Mouse (Mus musculus): ENCODE measurements at regions not wholly inside any gene's neighbourhood (a gene's known extent, or its start where the extent isn't known, plus 50 kb on each side); places are given as distances from the start of the nearest gene placed in this dataset.
A peak's percentile ranks its signal among the peaks of the same experiment; 100 is the strongest.

GRCm38 (mm10) chr14:76964046-76964445 lies 72.5 kb upstream of the Ccdc122 start:
- H3K36me3 ChIP-seq, result no peaks in the 10 kb centered on the region
- 93% methylated on average over 5 of the region's 5 CpGs for WGBS
- no peak overlapping the region for H3K9ac ChIP-seq
- H3K9me3 ChIP-seq (replicated peaks), result no peaks in the 10 kb centered on the region
- no peak overlapping the region for H3K4me2 ChIP-seq (replicated peaks)
- H3K27me3 ChIP-seq, result no peaks in the 10 kb centered on the region
- no peak overlapping the region for H3K27ac ChIP-seq
- no peaks in the 10 kb centered on the region for H3K4me1 ChIP-seq
- ATAC-seq (ENCODE audit: low FRiP score), result no peak
- no peak overlapping the region for H3K4me3 ChIP-seq

- no peak overlapping the region for H3K27ac ChIP-seq
- no peak overlapping the region for H3K4me3 ChIP-seq
- ATAC-seq (ENCODE audit: low FRiP score), result no peak
- H3K36me3 ChIP-seq, result no peaks in the 10 kb centered on the region
- WGBS, result 77% methylated on average over 10 of the region's 10 CpGs
- H3K4me2 ChIP-seq (replicated peaks), result no peak overlapping the region
- no peaks in the 10 kb centered on the region for H3K27me3 ChIP-seq
- H3K9ac ChIP-seq, result no peak overlapping the region
- no peaks in the 10 kb centered on the region for H3K9me3 ChIP-seq (replicated peaks)
- no peaks in the 10 kb centered on the region for H3K4me1 ChIP-seq
These were observed 77.7 kb upstream of the Ccdc122 start for GRCm38 (mm10) chr14:76958875-76959274.

- Histone ChIP-seq H3K4me3 (no peak overlapping the region), H3K27me3 (no peaks in the 10 kb centered on the region), H3K4me1 (no peaks in the 10 kb centered on the region), H3K9me3 (replicated peaks) (no peaks in the 10 kb centered on the region), H3K4me2 (replicated peaks) (no peak overlapping the region), H3K27ac (no peak overlapping the region), H3K36me3 (no peaks in the 10 kb centered on the region), H3K9ac (no peak overlapping the region)
- no peak for ATAC-seq (ENCODE audit: low FRiP score)
- 35% methylated on average over 2 of the region's 2 CpGs for WGBS
These were observed 79.4 kb upstream of the Ccdc122 start for GRCm38 (mm10) chr14:76957136-76957535.

- ATAC-seq (ENCODE audit: low FRiP score), result no peak
- no peak overlapping the region for H3K27ac ChIP-seq
- H3K4me1 ChIP-seq, result peaks cover 9% of the 10 kb centered on the region
- no peak overlapping the region for H3K9ac ChIP-seq
- H3K4me3 ChIP-seq, result no peak overlapping the region
- 92% methylated on average over 2 of the region's 2 CpGs for WGBS
- no peaks in the 10 kb centered on the region for H3K9me3 ChIP-seq (replicated peaks)
- H3K36me3 ChIP-seq, result no peaks in the 10 kb centered on the region
- H3K27me3 ChIP-seq, result no peaks in the 10 kb centered on the region
- H3K4me2 ChIP-seq (replicated peaks), result no peak overlapping the region
These were observed 83.4 kb upstream of the Ccdc122 start for GRCm38 (mm10) chr14:76953171-76953570.

- 80% methylated on average over 4 of the region's 4 CpGs for WGBS
- Histone ChIP-seq H3K9me3 (replicated peaks) (no peaks in the 10 kb centered on the region), H3K36me3 (no peaks in the 10 kb centered on the region), H3K27ac (no peak overlapping the region), H3K4me2 (replicated peaks) (no peak overlapping the region), H3K4me3 (no peak overlapping the region), H3K27me3 (no peaks in the 10 kb centered on the region), H3K9ac (no peak overlapping the region), H3K4me1 (peaks cover 9% of the 10 kb centered on the region)
- no peak for ATAC-seq (ENCODE audit: low FRiP score)
These were observed 85.1 kb upstream of the Ccdc122 start for GRCm38 (mm10) chr14:76951450-76951849.

- 93% methylated on average over 3 of the region's 3 CpGs for WGBS
- Histone ChIP-seq H3K4me2 (replicated peaks) (no peak overlapping the region), H3K9ac (no peak overlapping the region), H3K36me3 (no peaks in the 10 kb centered on the region), H3K27ac (no peak overlapping the region), H3K4me1 (peaks cover 9% of the 10 kb centered on the region), H3K4me3 (no peak overlapping the region), H3K27me3 (no peaks in the 10 kb centered on the region), H3K9me3 (replicated peaks) (no peaks in the 10 kb centered on the region)
- ATAC-seq (ENCODE audit: low FRiP score), result no peak
These were observed 87.2 kb upstream of the Ccdc122 start for GRCm38 (mm10) chr14:76949388-76949787.

- no peak overlapping the region for H3K4me3 ChIP-seq
- H3K27me3 ChIP-seq, result no peaks in the 10 kb centered on the region
- 52% methylated on average over 3 of the region's 3 CpGs for WGBS
- no peak overlapping the region for H3K4me2 ChIP-seq (replicated peaks)
- peaks cover 9% of the 10 kb centered on the region for H3K4me1 ChIP-seq
- no peak overlapping the region for H3K9ac ChIP-seq
- H3K36me3 ChIP-seq, result no peaks in the 10 kb centered on the region
- 0 out of 2 replicates have a peak overlapping the region, but pooled peaks have one; percentile 9 for H3K27ac ChIP-seq
- no peak for ATAC-seq (ENCODE audit: low FRiP score)
- no peaks in the 10 kb centered on the region for H3K9me3 ChIP-seq (replicated peaks)
These were observed 87.6 kb upstream of the Ccdc122 start for GRCm38 (mm10) chr14:76948948-76949347.

- no peak for ATAC-seq (ENCODE audit: low FRiP score)
- 61% methylated on average over 6 of the region's 6 CpGs for WGBS
- H3K27ac ChIP-seq, result no peak overlapping the region
These were observed 88.1 kb upstream of the Ccdc122 start for GRCm38 (mm10) chr14:76948481-76948880.

GRCm38 (mm10) chr14:76947148-76947547 lies 89.4 kb upstream of the Ccdc122 start:
- no peak overlapping the region for H3K27ac ChIP-seq
- H3K9ac ChIP-seq, result no peak overlapping the region
- H3K36me3 ChIP-seq, result no peaks in the 10 kb centered on the region
- ATAC-seq (ENCODE audit: low FRiP score), result no peak
- WGBS, result 68% methylated on average over 3 of the region's 3 CpGs
- no peaks in the 10 kb centered on the region for H3K9me3 ChIP-seq (replicated peaks)
- H3K27me3 ChIP-seq, result no peaks in the 10 kb centered on the region
- H3K4me3 ChIP-seq, result no peak overlapping the region
- no peak overlapping the region for H3K4me2 ChIP-seq (replicated peaks)
- peaks cover 9% of the 10 kb centered on the region for H3K4me1 ChIP-seq

More at GRCm38 (mm10) chr14:76948481-76948880, 88.1 kb upstream of the Ccdc122 start:
- H3K27me3 ChIP-seq, result no peaks in the 10 kb centered on the region
- no peak overlapping the region for H3K9ac ChIP-seq
- H3K4me1 ChIP-seq, result peaks cover 9% of the 10 kb centered on the region
- H3K4me3 ChIP-seq, result no peak overlapping the region
- H3K4me2 ChIP-seq (replicated peaks), result no peak overlapping the region
- no peaks in the 10 kb centered on the region for H3K9me3 ChIP-seq (replicated peaks)
- no peaks in the 10 kb centered on the region for H3K36me3 ChIP-seq

- Histone ChIP-seq H3K4me3 (no peak overlapping the region), H3K27ac (no peak overlapping the region), H3K9me3 (replicated peaks) (no peaks in the 10 kb centered on the region), H3K4me1 (peaks cover 9% of the 10 kb centered on the region), H3K9ac (no peak overlapping the region), H3K36me3 (no peaks in the 10 kb centered on the region), H3K27me3 (no peaks in the 10 kb centered on the region), H3K4me2 (replicated peaks) (no peak overlapping the region)
- WGBS, result 71% methylated on average over 6 of the region's 6 CpGs
- no peak for ATAC-seq (ENCODE audit: low FRiP score)
These were observed 90.9 kb upstream of the Ccdc122 start for GRCm38 (mm10) chr14:76945626-76946025.

- no peak overlapping the region for H3K27ac ChIP-seq
- no peaks in the 10 kb centered on the region for H3K27me3 ChIP-seq
- no peaks in the 10 kb centered on the region for H3K9me3 ChIP-seq (replicated peaks)
- H3K4me3 ChIP-seq, result no peak overlapping the region
- H3K9ac ChIP-seq, result no peak overlapping the region
- 76% methylated on average over 10 of the region's 10 CpGs for WGBS
- H3K36me3 ChIP-seq, result no peaks in the 10 kb centered on the region
- ATAC-seq (ENCODE audit: low FRiP score), result no peak
- H3K4me2 ChIP-seq (replicated peaks), result no peak overlapping the region
- no peaks in the 10 kb centered on the region for H3K4me1 ChIP-seq
These were observed 94.9 kb upstream of the Ccdc122 start for GRCm38 (mm10) chr14:76941474-76942212.

GRCm38 (mm10) chr14:76940507-76940906 lies 96.1 kb upstream of the Ccdc122 start:
- Histone ChIP-seq H3K27me3 (no peaks in the 10 kb centered on the region), H3K4me2 (replicated peaks) (no peak overlapping the region), H3K4me3 (no peak overlapping the region), H3K9me3 (replicated peaks) (no peaks in the 10 kb centered on the region), H3K36me3 (no peaks in the 10 kb centered on the region), H3K27ac (no peak overlapping the region), H3K4me1 (no peaks in the 10 kb centered on the region), H3K9ac (no peak overlapping the region)
- WGBS, result 89% methylated on average over 4 of the region's 4 CpGs
- no peak for ATAC-seq (ENCODE audit: low FRiP score)

- Histone ChIP-seq H3K4me2 (replicated peaks) (no peak overlapping the region), H3K27me3 (no peaks in the 10 kb centered on the region), H3K4me1 (no peaks in the 10 kb centered on the region), H3K9me3 (replicated peaks) (no peaks in the 10 kb centered on the region), H3K9ac (no peak overlapping the region), H3K27ac (no peak overlapping the region), H3K36me3 (no peaks in the 10 kb centered on the region), H3K4me3 (no peak overlapping the region)
- ATAC-seq (ENCODE audit: low FRiP score), result no peak
- 83% methylated on average over 1 of the region's 1 CpGs for WGBS
These were observed 99.9 kb upstream of the Ccdc122 start for GRCm38 (mm10) chr14:76936671-76937070.
